Mouse (Mus musculus) liver, postnatal 0 days (tissue): ENCODE results near the gene Rbms1. TPM values are rescaled to one million over a fixed set of nuclear protein-coding genes. Genes with fewer than 3 reads are reported as not detected.

Source experiments
- ATAC-seq: fragments of 200-750 bp; cut with Nextera tagmentation; 2 replicates; pipeline ENCODE4 v1.8.0; 2017; ENCODE audit warnings: mild to moderate bottlenecking, moderate library complexity
- DNase-seq: peaks from one replicate; pipeline ENCODE4 v3.0.0-alpha.2; 2016
- H3K27ac ChIP-seq: fragments of 300-500 bp; sonication (generic); 2 replicates; pipeline ENCODE4 v1.5.1; 2014; ENCODE audit warnings: antibody characterized with exemption, moderate library complexity, mild to moderate bottlenecking, low read depth
- H3K27me3 ChIP-seq: fragments of 300-500 bp; sonication (generic); 2 replicates; pipeline ENCODE4 v1.6.1; 2014; ENCODE audit warnings: low read length, control low read depth, mixed read lengths; ENCODE audit not compliant: insufficient read depth
- H3K36me3 ChIP-seq: fragments of 300-500 bp; sonication (generic); replicated peaks from 2 replicates; pipeline ENCODE4 v1.6.1; 2014; ENCODE audit warnings: mild to moderate bottlenecking, control low read depth, low read length, moderate library complexity, mixed read lengths; ENCODE audit not compliant: insufficient read depth
- H3K4me1 ChIP-seq: fragments of 300-500 bp; sonication (generic); 2 replicates; pipeline ENCODE4 v1.6.1; 2014; ENCODE audit warnings: antibody characterized with exemption, mild to moderate bottlenecking, control low read depth; ENCODE audit not compliant: insufficient read depth
- H3K4me2 ChIP-seq: fragments of 300-500 bp; sonication (generic); 2 replicates; pipeline ENCODE4 v1.6.1; 2014; ENCODE audit warnings: low read depth, mild to moderate bottlenecking, low read length, moderate library complexity, mixed read lengths
- H3K4me3 ChIP-seq: fragments of 300-500 bp; sonication (generic); 2 replicates; pipeline ENCODE4 v1.5.1; 2014; ENCODE audit warnings: low read depth, low read length
- H3K9ac ChIP-seq: fragments of 300-500 bp; sonication (generic); replicated peaks from 2 replicates; pipeline ENCODE4 v1.6.1; 2014; ENCODE audit warnings: mild to moderate bottlenecking, moderate library complexity
- H3K9me3 ChIP-seq: fragments of 300-500 bp; sonication (generic); 2 replicates; pipeline ENCODE4 v1.6.1; 2016; ENCODE audit warnings: mild to moderate bottlenecking, control low read depth, low read length, mixed read lengths
- CTCF ChIP-seq: sonication (generic); IDR thresholded peaks from 2 replicates; pipeline ENCODE4 v1.5.1; 2016; ENCODE audit warnings: antibody characterized with exemption, low read depth
- EP300 ChIP-seq: IDR thresholded peaks from 2 replicates; pipeline ENCODE4 v1.6.1; 2016; ENCODE audit warnings: antibody characterized with exemption, low read depth, mild to moderate bottlenecking
- WGBS: fragments of 180-500 bp; shearing (Covaris S2); extraction: QIAGEN DNeasy Blood & Tissue Kit; methylation state at CpG from one replicate; pipeline ENCODE4 v1.1.7; 2014; ENCODE audit not compliant: insufficient replicate concordance; 5-methylcytosine and 5-hydroxymethylcytosine counted together
- polyA plus RNA-seq: library from polyadenylated mRNA; unstranded; fragments of >200 nt; fragmentation: Nextera tagmentation; extraction: Ambion mirVana; gene quantifications from 2 replicates; pipeline ENCODE4 v1.2.1, GENCODE M21; 2015

The Rbms1 gene
- polyA plus RNA-seq, 1 experiment from 2014 or later: 38.5 TPM

DNA sequence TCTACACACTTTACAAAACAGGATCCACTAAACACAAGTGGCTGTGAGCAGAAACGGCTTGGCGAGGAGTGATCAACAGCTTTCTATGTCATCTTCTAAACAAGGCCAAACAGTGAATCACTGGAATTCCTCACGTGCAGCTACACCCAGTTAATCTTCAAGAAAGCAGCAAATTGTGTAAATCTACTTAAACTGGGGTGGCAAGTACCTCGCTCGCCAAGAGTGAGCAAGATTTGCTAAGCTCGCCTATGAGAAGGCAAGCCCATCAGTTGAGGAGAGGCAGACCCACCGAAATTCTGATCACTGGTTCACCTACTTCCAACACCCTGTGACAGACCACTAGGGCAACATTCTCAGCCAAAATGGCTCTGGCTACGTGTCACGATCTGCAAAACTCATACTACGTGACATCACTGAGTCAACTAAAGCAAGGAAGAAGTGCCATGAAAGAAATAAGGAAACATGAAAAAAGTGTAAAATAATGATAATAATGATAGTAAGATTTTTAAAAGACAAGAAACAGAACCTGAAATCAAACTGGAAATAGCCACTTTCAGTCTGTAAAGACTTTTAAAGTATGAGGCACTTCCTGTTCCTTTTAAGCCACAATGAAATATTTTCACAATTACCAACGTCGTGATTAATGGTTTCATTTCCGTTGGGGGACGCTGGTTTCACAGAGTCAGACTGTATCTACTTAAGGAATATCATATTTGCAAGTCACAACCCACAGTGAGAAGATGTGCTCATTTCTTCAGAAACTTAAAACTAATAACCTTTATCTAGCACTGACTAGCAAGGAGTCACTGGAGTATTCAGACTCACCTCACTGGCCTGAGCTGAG lies 85.2 kb downstream of the Rbms1 start:
- Histone ChIP-seq H3K9ac (no peak overlapping the region), H3K27ac (0 out of 2 replicates have a peak overlapping the region, but pooled peaks have one; percentile 55), H3K27me3 (no peaks in the 10 kb centered on the region), H3K36me3 (0 out of 2 replicates have a peak, but pooled peaks cover 5% of the 10 kb centered on the region), H3K9me3 (no peaks in the 10 kb centered on the region), H3K4me3 (no peak overlapping the region), H3K4me1 (peaks cover 53% of the 10 kb centered on the region), H3K4me2 (peak overlapping the region; percentile 34)
- 50% methylated on average over 14 of the region's 14 CpGs for WGBS
- ATAC-seq (no peak), DNase-seq (no peak)
- TF ChIP-seq EP300 (no peak), CTCF (no peak)

DNA sequence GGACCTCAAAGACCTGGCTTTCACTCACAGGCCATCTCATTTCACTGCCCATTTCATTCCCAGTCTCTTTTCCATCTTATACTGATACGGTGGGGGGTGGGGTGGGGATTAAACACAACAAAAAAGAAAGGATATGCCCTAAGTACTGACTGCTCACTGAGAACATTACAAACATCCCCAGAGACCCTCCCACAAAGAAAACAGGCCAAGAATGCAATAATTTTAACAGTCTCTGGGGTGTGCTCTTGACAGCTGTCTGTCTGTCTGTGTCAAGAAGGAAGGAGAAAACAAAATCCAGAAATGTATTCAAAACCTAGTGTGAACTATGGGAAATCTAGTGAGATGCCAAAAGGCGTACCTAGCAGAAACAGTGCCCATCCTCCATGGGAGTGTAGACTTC lies 86.1 kb downstream of the Rbms1 start:
- no peak overlapping the region for H3K27ac ChIP-seq
- no peaks in the 10 kb centered on the region for H3K9me3 ChIP-seq
- peaks cover 47% of the 10 kb centered on the region for H3K4me1 ChIP-seq
- H3K4me3 ChIP-seq: no peak overlapping the region
- no peak for ATAC-seq
- no peak for TF ChIP-seq EP300
- TF ChIP-seq CTCF: no peak
- H3K4me2 ChIP-seq: no peak overlapping the region
- DNase-seq: no peak
- no peaks in the 10 kb centered on the region for H3K27me3 ChIP-seq
- no peak overlapping the region for H3K9ac ChIP-seq
- 0 out of 2 replicates have a peak, but pooled peaks cover 5% of the 10 kb centered on the region for H3K36me3 ChIP-seq
- 80% methylated on average over 2 of the region's 2 CpGs for WGBS

DNA sequence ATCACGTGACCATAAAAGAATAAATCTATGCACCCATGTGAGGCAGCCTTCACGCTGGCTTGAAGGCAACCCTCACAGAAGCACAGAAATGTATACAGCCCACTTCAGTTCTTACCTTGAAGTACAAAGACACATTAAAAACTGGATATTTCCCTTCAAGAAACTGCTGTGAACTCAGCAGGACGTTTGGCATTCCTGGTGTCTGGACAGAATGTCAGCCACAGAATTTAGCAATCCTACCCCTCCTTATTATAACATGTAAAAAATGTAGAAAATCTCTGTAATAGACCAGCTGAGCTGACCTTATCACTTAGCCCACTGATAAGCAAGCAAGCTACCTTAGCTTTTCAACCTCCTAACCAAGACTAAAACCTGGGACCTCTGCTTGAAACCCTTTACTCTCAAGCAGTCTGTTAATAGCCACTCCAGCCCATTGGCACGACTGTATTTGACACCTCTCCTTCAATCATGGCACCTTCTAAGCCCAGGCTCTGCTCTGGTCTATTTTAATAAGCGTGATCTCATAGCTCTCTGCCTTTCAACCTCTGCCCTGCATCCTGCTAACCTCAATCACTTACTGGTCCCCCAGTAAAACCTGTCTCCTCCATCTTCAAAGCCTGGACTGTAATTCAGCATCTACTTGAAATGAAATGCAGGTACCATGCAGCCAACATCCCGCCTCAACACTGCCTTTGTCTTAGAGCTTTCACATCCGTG lies 90.7 kb downstream of the Rbms1 start:
- TF ChIP-seq EP300 (no peak), CTCF (no peak)
- H3K9ac ChIP-seq: no peak overlapping the region
- H3K9me3 ChIP-seq: no peaks in the 10 kb centered on the region
- peaks cover 45% of the 10 kb centered on the region for H3K4me1 ChIP-seq
- ATAC-seq (no peak), DNase-seq (no peak)
- no peak overlapping the region for H3K27ac ChIP-seq
- no peaks in the 10 kb centered on the region for H3K36me3 ChIP-seq
- no peak overlapping the region for H3K4me2 ChIP-seq
- H3K27me3 ChIP-seq: no peaks in the 10 kb centered on the region
- 73% methylated on average over 7 of the region's 7 CpGs for WGBS
- H3K4me3 ChIP-seq: no peak overlapping the region

DNA sequence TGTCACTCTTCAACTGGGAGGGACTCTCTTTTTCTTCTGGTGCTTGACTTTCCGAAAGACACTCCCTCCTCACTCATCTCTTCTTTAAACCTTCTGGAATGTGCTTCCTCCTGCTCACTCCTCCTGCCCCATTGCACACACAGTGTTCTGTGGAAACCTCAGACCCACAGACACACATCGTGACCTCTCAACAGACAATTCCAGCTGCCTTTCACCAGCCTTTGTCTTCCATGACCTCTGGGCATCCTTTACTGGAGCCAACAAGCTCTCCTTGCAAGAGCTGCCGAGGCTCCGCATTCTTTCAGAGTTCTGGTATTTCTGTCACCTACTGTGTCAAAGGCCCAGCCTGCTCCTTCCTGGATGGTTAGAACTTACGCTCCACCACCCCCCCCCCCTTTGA lies 92.0 kb downstream of the Rbms1 start:
- 83% methylated on average over 5 of the region's 5 CpGs for WGBS
- no peak overlapping the region for H3K4me3 ChIP-seq
- TF ChIP-seq EP300 (no peak), CTCF (no peak)
- no peaks in the 10 kb centered on the region for H3K9me3 ChIP-seq
- no peak for ATAC-seq
- no peak overlapping the region for H3K9ac ChIP-seq
- DNase-seq: no peak
- 0 out of 2 replicates have a peak overlapping the region, but pooled peaks have one; percentile 12 for H3K27ac ChIP-seq
- no peaks in the 10 kb centered on the region for H3K27me3 ChIP-seq
- H3K4me1 ChIP-seq: peaks cover 47% of the 10 kb centered on the region
- no peaks in the 10 kb centered on the region for H3K36me3 ChIP-seq
- H3K4me2 ChIP-seq: no peak overlapping the region

DNA sequence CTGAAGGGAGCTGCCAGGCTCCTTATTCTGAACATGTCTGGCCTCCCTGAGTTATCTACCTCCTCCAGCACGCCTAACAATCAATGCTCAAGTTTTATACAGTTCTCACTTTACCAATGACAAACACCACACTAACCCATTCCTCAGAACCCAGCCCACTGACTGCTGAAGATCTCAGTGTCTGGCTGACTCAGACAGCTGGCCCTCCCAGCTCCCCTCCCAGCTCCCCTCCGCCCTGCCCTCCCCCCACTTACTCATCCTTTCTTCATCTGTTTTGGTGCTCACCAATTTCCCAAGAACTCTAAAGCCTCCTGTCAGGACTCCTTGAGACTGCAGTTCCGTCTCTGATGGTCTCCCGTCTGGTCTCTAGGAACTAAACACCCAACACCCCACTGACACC lies 92.5 kb downstream of the Rbms1 start:
- no peak for DNase-seq
- no peaks in the 10 kb centered on the region for H3K27me3 ChIP-seq

More for the DNA sequence above, 92.5 kb downstream of the Rbms1 start:
- Histone ChIP-seq H3K9me3 (no peaks in the 10 kb centered on the region), H3K9ac (no peak overlapping the region), H3K4me2 (no peak overlapping the region), H3K4me3 (no peak overlapping the region), H3K36me3 (no peaks in the 10 kb centered on the region), H3K27ac (no peak overlapping the region), H3K4me1 (peaks cover 46% of the 10 kb centered on the region)
- ATAC-seq: peak; percentile 39
- TF ChIP-seq EP300 (no peak), CTCF (no peak)
- 65% methylated on average over 4 of the region's 4 CpGs for WGBS
